Mouse (Mus musculus) olfactory bulb, adult 2 months (tissue): ENCODE data around the gene Tpst1.

Experiments
- CTCF ChIP-seq: fragments of 200-500 bp; IDR thresholded peaks from 2 replicates; pipeline ENCODE4 v1.5.1; 2012; ENCODE audit warnings: low read depth, mild to moderate bottlenecking, low read length, moderate library complexity; ENCODE audit not compliant: insufficient read depth
- POLR2A ChIP-seq: fragments of 200-500 bp; IDR thresholded peaks from 2 replicates; pipeline ENCODE4 v1.6.1; 2012; ENCODE audit warnings: mild to moderate bottlenecking, low read depth, low read length, moderate library complexity; ENCODE audit not compliant: insufficient read depth

DNA sequence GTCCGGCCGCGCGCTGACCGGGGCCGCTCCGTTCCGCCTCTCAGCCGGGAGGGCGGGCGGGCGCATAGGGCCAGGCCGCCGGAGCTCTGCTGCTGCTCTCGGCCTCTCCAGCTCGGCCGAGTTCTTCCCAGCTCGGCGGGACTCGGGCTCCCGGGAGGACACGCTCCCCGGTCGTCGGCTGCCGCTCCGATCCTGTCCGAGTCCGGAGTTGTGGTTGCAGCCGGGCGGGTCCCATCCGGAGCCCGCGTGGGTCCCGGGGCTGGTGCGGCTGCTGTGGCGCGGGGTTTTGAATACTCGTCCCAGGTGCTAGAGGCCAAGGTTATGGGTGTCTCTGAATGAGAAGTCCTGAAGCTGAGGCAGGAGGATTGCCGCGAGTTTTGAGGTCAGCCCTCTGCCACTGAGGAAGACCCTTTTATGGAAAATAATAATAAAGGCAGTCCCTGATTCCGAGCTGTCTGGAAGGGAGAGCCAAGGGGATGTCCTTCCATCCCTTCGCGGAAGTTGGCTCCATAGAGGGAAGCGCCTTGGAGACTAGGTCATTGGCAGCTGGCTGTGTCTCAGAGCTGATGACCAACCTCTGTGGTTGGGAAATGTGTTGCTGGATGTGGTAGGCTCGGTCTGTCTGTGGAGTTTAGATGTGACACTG lies 99.0 kb downstream of the Tpst1 start:
- no peak for TF ChIP-seq CTCF
- TF ChIP-seq POLR2A = no peak
